Mouse (Mus musculus): Measurements from ENCODE around the gene Slx4ip. TPM values are rescaled to one million over a fixed set of nuclear protein-coding genes. Genes with fewer than 3 reads are reported as not detected.

Slx4ip gene
- polyA plus RNA-seq, 1 experiment from 2014 or later: 8.3 TPM

GRCm38 (mm10) chr2:137078771-137079170 is 187.8 kb downstream of the Slx4ip start:
- Histone ChIP-seq H3K4me2 (no peak overlapping the region), H3K9me3 (replicated peaks) (no peaks in the 10 kb centered on the region), H3K4me3 (replicated peaks) (no peak overlapping the region), H3K36me3 (peaks cover 14% of the 10 kb centered on the region), H3K27ac (no peak overlapping the region), H3K9ac (no peak overlapping the region), H3K27me3 (no peaks in the 10 kb centered on the region), H3K4me1 (peaks cover 37% of the 10 kb centered on the region)
- no peak for ATAC-seq (replicated peaks; ENCODE audit: low FRiP score)
- 62% methylated on average over 4 of the region's 4 CpGs for WGBS

- no peak overlapping the region for H3K4me2 ChIP-seq
- WGBS: 26% methylated on average over 10 of the region's 10 CpGs
- H3K36me3 ChIP-seq: peaks cover 25% of the 10 kb centered on the region
- H3K4me3 ChIP-seq (replicated peaks): no peak overlapping the region
- peak overlapping the region; percentile 34 for H3K27ac ChIP-seq
- no peak overlapping the region for H3K9ac ChIP-seq
- H3K4me1 ChIP-seq: peaks cover 30% of the 10 kb centered on the region
- ATAC-seq (replicated peaks; ENCODE audit: low FRiP score): peak; percentile 27; the same call in 1 of the 2 replicates
- H3K9me3 ChIP-seq (replicated peaks): no peaks in the 10 kb centered on the region
- H3K27me3 ChIP-seq: no peaks in the 10 kb centered on the region
Observed at GRCm38 (mm10) chr2:137079721-137080320, 188.8 kb downstream of the Slx4ip start.

- no peak overlapping the region for H3K4me3 ChIP-seq (replicated peaks)
- no peak overlapping the region for H3K9ac ChIP-seq
- WGBS: 64% methylated on average over 6 of the region's 6 CpGs
- ATAC-seq (replicated peaks; ENCODE audit: low FRiP score): peak; percentile 49; the same call in 1 of the 2 replicates
- H3K36me3 ChIP-seq: peaks cover 31% of the 10 kb centered on the region
- H3K27ac ChIP-seq: peak overlapping the region; percentile 34; the same call in 1 of the 2 replicates
- no peak overlapping the region for H3K4me2 ChIP-seq
- H3K9me3 ChIP-seq (replicated peaks): no peaks in the 10 kb centered on the region
- H3K4me1 ChIP-seq: peaks cover 30% of the 10 kb centered on the region
- no peaks in the 10 kb centered on the region for H3K27me3 ChIP-seq
Observed at GRCm38 (mm10) chr2:137080468-137080867, 189.4 kb downstream of the Slx4ip start.

- H3K9ac ChIP-seq: no peak overlapping the region
- WGBS: 85% methylated on average over 7 of the region's 7 CpGs
- H3K36me3 ChIP-seq: peaks cover 37% of the 10 kb centered on the region
- H3K9me3 ChIP-seq (replicated peaks): no peaks in the 10 kb centered on the region
- H3K4me2 ChIP-seq: no peak overlapping the region
- H3K27ac ChIP-seq: 0 out of 2 replicates have a peak overlapping the region, but pooled peaks have one; percentile 34
- ATAC-seq (replicated peaks; ENCODE audit: low FRiP score): no peak
- H3K4me1 ChIP-seq: peaks cover 30% of the 10 kb centered on the region
- no peaks in the 10 kb centered on the region for H3K27me3 ChIP-seq
- no peak overlapping the region for H3K4me3 ChIP-seq (replicated peaks)
Observed at GRCm38 (mm10) chr2:137081001-137081400, 190.0 kb downstream of the Slx4ip start.

DNA sequence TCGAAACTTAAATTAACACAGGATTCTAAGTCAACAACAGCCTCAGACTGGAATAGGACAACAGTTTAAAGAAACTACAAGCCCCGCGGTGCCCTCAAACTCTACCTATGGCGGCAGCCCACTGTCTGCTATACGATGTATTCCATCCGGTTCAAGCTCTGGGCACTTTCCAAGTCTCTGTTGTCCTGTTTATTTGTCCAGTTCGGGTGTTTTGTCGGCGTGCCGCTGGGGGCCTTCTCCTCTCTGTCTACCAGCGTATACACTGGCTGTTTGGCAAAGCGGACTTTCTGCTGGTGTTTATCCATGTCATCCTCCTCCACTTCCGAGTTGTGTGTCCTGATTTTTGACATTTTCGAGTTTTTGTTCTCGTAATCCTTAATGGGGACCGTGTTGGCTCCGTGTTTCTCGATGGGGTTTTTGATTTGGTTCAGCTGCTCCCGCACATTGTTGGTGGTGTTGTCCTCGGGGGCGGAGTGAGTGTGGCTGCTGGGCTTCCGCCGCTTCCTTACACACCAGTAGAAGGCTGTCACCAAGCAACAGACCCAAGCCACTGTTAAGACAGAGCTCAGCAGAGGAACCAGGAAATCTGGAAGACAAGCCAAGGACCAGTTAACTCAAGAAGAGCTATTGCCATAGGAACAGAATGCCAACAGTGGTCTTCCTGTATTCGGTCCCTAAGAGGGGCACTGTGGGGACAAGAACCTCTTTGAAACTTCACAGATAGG is 192.0 kb downstream of the Slx4ip start:
- Histone ChIP-seq H3K4me1 (peaks cover 30% of the 10 kb centered on the region), H3K36me3 (peaks cover 56% of the 10 kb centered on the region), H3K9me3 (replicated peaks) (no peaks in the 10 kb centered on the region), H3K27ac (peak overlapping the region; percentile 1; the same call in 1 of the 2 replicates), H3K27me3 (no peaks in the 10 kb centered on the region), H3K4me2 (no peak overlapping the region), H3K4me3 (replicated peaks) (no peak overlapping the region), H3K9ac (no peak overlapping the region)
- ATAC-seq (replicated peaks; ENCODE audit: low FRiP score): no peak
- 86% methylated on average over 24 of the region's 24 CpGs for WGBS

GRCm38 (mm10) chr2:137085257-137085656 is 194.2 kb downstream of the Slx4ip start:
- Histone ChIP-seq H3K4me1 (peaks cover 9% of the 10 kb centered on the region), H3K4me3 (replicated peaks) (no peak overlapping the region), H3K4me2 (no peak overlapping the region), H3K9me3 (replicated peaks) (no peaks in the 10 kb centered on the region), H3K9ac (no peak overlapping the region), H3K36me3 (peaks cover 78% of the 10 kb centered on the region), H3K27me3 (no peaks in the 10 kb centered on the region), H3K27ac (no peak overlapping the region)
- 49% methylated on average over 8 of the region's 8 CpGs for WGBS
- peak; percentile 33 for ATAC-seq (replicated peaks; ENCODE audit: low FRiP score)

DNA sequence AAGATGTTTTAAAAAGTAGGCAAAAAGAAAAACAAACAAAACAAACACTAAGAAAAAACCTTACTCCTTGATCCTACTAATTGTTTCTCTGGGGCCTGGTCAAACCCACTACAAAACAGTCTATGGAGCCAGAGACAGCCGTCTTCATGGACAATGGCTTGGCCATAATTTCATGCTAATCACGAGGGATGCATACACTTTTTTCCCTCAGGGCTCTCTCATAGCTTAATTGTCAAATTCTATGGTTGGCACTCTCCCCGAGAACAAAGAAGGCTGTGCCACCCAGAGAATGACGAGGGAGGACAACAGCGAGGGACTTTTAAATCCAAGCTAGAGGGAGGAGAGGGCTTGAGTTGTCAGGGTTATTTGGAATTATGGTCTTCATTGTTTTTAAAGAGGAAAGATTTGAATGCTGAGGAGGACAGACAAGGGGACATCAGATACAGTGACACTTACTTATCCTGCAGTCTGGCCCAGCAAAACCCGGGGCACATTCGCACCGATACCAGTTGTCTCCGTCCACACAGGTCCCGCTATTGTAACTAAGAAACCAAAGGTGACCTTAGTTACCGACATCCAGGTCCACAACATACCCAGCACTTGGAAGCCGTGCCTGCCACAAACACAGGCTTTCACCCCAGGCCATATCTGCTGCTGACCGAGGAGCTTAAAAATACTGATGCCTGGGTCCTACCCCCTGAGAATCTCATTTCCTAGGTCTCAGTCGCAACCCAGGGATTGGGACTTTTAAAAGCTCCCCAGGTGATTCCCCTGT is 195.8 kb downstream of the Slx4ip start:
- no peaks in the 10 kb centered on the region for H3K27me3 ChIP-seq
- no peak overlapping the region for H3K4me2 ChIP-seq
- WGBS: 89% methylated on average over 14 of the region's 14 CpGs
- no peaks in the 10 kb centered on the region for H3K4me1 ChIP-seq
- peaks cover 93% of the 10 kb centered on the region for H3K36me3 ChIP-seq
- no peak overlapping the region for H3K9ac ChIP-seq
- H3K9me3 ChIP-seq (replicated peaks): no peaks in the 10 kb centered on the region
- H3K27ac ChIP-seq: no peak overlapping the region
- H3K4me3 ChIP-seq (replicated peaks): no peak overlapping the region
- ATAC-seq (replicated peaks; ENCODE audit: low FRiP score): no peak

- peaks cover 98% of the 10 kb centered on the region for H3K36me3 ChIP-seq
- H3K27ac ChIP-seq: no peak overlapping the region
- H3K27me3 ChIP-seq: no peaks in the 10 kb centered on the region
- H3K4me3 ChIP-seq (replicated peaks): no peak overlapping the region
- 75% methylated on average over 6 of the region's 6 CpGs for WGBS
- H3K9me3 ChIP-seq (replicated peaks): no peaks in the 10 kb centered on the region
- no peak for ATAC-seq (replicated peaks; ENCODE audit: low FRiP score)
- H3K4me1 ChIP-seq: peaks cover 4% of the 10 kb centered on the region; the same call in 1 of the 2 replicates
- no peak overlapping the region for H3K4me2 ChIP-seq
- H3K9ac ChIP-seq: no peak overlapping the region
Observed at GRCm38 (mm10) chr2:137087705-137088104, 196.7 kb downstream of the Slx4ip start.

GRCm38 (mm10) chr2:137091766-137092522 is 200.9 kb downstream of the Slx4ip start:
- Histone ChIP-seq H3K4me2 (no peak overlapping the region), H3K27ac (no peak overlapping the region), H3K36me3 (peaks cover 95% of the 10 kb centered on the region), H3K27me3 (no peaks in the 10 kb centered on the region), H3K4me3 (replicated peaks) (no peak overlapping the region), H3K9ac (no peak overlapping the region), H3K4me1 (peaks cover 22% of the 10 kb centered on the region), H3K9me3 (replicated peaks) (no peaks in the 10 kb centered on the region)
- WGBS: 76% methylated on average over 11 of the region's 11 CpGs
- ATAC-seq (replicated peaks; ENCODE audit: low FRiP score): no peak

DNA sequence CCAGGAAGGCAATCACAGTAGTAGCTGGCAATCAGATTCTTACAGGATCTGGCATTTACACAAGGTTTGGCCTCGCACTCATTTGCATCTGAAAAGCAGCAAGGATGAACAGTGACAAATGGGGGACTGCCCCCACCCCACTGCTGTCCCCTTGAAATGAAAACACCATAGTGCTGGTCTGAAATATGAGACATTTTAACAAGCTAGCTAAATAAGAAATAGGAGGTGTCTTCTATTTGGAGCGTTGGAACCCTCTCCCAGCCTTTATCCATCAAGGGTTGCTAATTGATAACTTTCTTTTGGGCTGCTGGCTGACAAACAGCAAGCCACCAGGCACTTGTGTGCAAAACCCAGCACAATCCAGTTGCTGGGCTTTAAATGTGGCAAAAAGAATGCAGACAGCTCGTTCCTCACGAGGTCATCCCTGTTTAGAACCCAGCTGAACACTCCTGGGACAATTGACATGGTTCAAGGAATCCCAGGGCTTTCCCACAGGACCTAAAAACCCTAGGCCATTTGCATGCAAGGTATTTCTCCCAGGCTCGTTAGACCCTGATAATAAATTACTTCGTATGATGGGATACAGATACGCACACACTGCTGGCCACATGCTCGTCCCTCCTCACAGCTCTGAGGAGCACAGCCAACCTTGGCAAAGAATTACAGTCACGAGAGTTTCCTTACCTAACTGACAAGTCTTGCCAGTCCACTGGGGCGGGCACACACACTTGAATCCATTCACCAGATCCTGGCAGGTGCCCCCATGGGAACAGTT is 201.7 kb downstream of the Slx4ip start:
- WGBS: 36% methylated on average over 10 of the region's 10 CpGs
- no peak for ATAC-seq (replicated peaks; ENCODE audit: low FRiP score)
- H3K9ac ChIP-seq: no peak overlapping the region
- H3K36me3 ChIP-seq: peaks cover 88% of the 10 kb centered on the region
- H3K4me2 ChIP-seq: no peak overlapping the region
- H3K9me3 ChIP-seq (replicated peaks): no peaks in the 10 kb centered on the region
- H3K4me1 ChIP-seq: peaks cover 30% of the 10 kb centered on the region
- no peaks in the 10 kb centered on the region for H3K27me3 ChIP-seq
- H3K27ac ChIP-seq: no peak overlapping the region
- H3K4me3 ChIP-seq (replicated peaks): no peak overlapping the region

- no peak overlapping the region for H3K4me3 ChIP-seq (replicated peaks)
- peaks cover 35% of the 10 kb centered on the region for H3K4me1 ChIP-seq
- H3K36me3 ChIP-seq: peaks cover 82% of the 10 kb centered on the region
- H3K9ac ChIP-seq: no peak overlapping the region
- no peaks in the 10 kb centered on the region for H3K9me3 ChIP-seq (replicated peaks)
- H3K4me2 ChIP-seq: no peak overlapping the region
- WGBS: 83% methylated on average over 7 of the region's 7 CpGs
- no peaks in the 10 kb centered on the region for H3K27me3 ChIP-seq
- no peak overlapping the region for H3K27ac ChIP-seq
- ATAC-seq (replicated peaks; ENCODE audit: low FRiP score): no peak
Observed at GRCm38 (mm10) chr2:137093298-137093630, 202.2 kb downstream of the Slx4ip start.
